Mouse (Mus musculus): ENCODE measurements at regions not wholly inside any gene's neighbourhood (a gene's known extent, or its start where the extent isn't known, plus 50 kb on each side); places are given as distances from the start of the nearest gene placed in this dataset.

GRCm38 (mm10) chr3:50851083-50851637 is 373.1 kb upstream of the Noct start:
- no peak for DNase-seq (ENCODE audit: low read depth, low spot score)
- Histone ChIP-seq H3K9me3 (ENCODE audit: control insufficient read depth, insufficient read depth, low read depth, low read length) (no peaks in the 10 kb centered on the region), H3K9ac (ENCODE audit: insufficient read depth, low read depth, low read length, poor library complexity, severe bottlenecking) (no peak overlapping the region), H3K36me3 (ENCODE audit: control insufficient read depth, insufficient read depth, low read length, poor library complexity, severe bottlenecking) (no peaks in the 10 kb centered on the region), H3K4me1 (ENCODE audit: control insufficient read depth in 2 of 2, insufficient read depth in 2 of 2, low read length in 2 of 2, poor library complexity in 1 of 2) (no peaks in the 10 kb centered on the region), H3K27ac (ENCODE audit: insufficient read depth, low read depth, low read length, poor library complexity, severe bottlenecking) (no peak overlapping the region), H3K4me3 (ENCODE audit: insufficient read depth in 1 of 2, low read depth in 1 of 2, low read length in 2 of 2, poor library complexity in 1 of 2, severe bottlenecking in 1 of 2) (no peak overlapping the region)
- TF ChIP-seq ZNF384 (IDR thresholded peaks at IDR 0.05; ENCODE audit: low read depth, low read length) = no peak
- TF ChIP-seq HCFC1 (IDR thresholded peaks at IDR 0.05; ENCODE audit: borderline replicate concordance, insufficient read depth, low read length) = no peak
- no peak for TF ChIP-seq ZC3H11A (IDR thresholded peaks at IDR 0.05; ENCODE audit: borderline replicate concordance, low read depth, low read length)
- no peak for TF ChIP-seq CHD2 (IDR thresholded peaks at IDR 0.05; ENCODE audit: low read depth, low read length)
- TF ChIP-seq MAFK (IDR thresholded peaks at IDR 0.05; ENCODE audit: insufficient read depth, low read depth, low read length) = no peak
- in situ Hi-C loops (cut with MboI; ENCODE audit: low sequenced_read_pairs in 2 of 2, unreplicated experiment in 2 of 2) = no loop called here

GRCm38 (mm10) chr3:50867105-50867504 is 357.1 kb upstream of the Noct start:
- no peaks in the 10 kb centered on the region for H3K36me3 ChIP-seq (ENCODE audit: control insufficient read depth, insufficient read depth, low read length, poor library complexity, severe bottlenecking)
- no peak overlapping the region for H3K4me3 ChIP-seq (ENCODE audit: insufficient read depth in 1 of 2, low read depth in 1 of 2, low read length in 2 of 2, poor library complexity in 1 of 2, severe bottlenecking in 1 of 2)
- no peak overlapping the region for H3K27ac ChIP-seq (ENCODE audit: insufficient read depth, low read depth, low read length, poor library complexity, severe bottlenecking)
- H3K4me1 ChIP-seq (ENCODE audit: control insufficient read depth in 2 of 2, insufficient read depth in 2 of 2, low read length in 2 of 2, poor library complexity in 1 of 2) = no peaks in the 10 kb centered on the region
- TF ChIP-seq CHD2 (IDR thresholded peaks at IDR 0.05; ENCODE audit: low read depth, low read length) = no peak
- no peak for TF ChIP-seq HCFC1 (IDR thresholded peaks at IDR 0.05; ENCODE audit: borderline replicate concordance, insufficient read depth, low read length)
- no peak for TF ChIP-seq ZNF384 (IDR thresholded peaks at IDR 0.05; ENCODE audit: low read depth, low read length)
- TF ChIP-seq ZC3H11A (IDR thresholded peaks at IDR 0.05; ENCODE audit: borderline replicate concordance, low read depth, low read length) = no peak
- no peak for TF ChIP-seq MAFK (IDR thresholded peaks at IDR 0.05; ENCODE audit: insufficient read depth, low read depth, low read length)
- H3K9ac ChIP-seq (ENCODE audit: insufficient read depth, low read depth, low read length, poor library complexity, severe bottlenecking) = no peak overlapping the region
- no peak for DNase-seq (ENCODE audit: low read depth, low spot score)
- in situ Hi-C loops (cut with MboI; ENCODE audit: low sequenced_read_pairs in 2 of 2, unreplicated experiment in 2 of 2) = no loop called here
- H3K9me3 ChIP-seq (ENCODE audit: control insufficient read depth, insufficient read depth, low read depth, low read length) = no peaks in the 10 kb centered on the region

GRCm38 (mm10) chr3:50869211-50869610 is 355.0 kb upstream of the Noct start:
- no peak overlapping the region for H3K9ac ChIP-seq (ENCODE audit: insufficient read depth, low read depth, low read length, poor library complexity, severe bottlenecking)
- no peak for DNase-seq (ENCODE audit: low read depth, low spot score)
- no peaks in the 10 kb centered on the region for H3K9me3 ChIP-seq (ENCODE audit: control insufficient read depth, insufficient read depth, low read depth, low read length)
- no peaks in the 10 kb centered on the region for H3K4me1 ChIP-seq (ENCODE audit: control insufficient read depth in 2 of 2, insufficient read depth in 2 of 2, low read length in 2 of 2, poor library complexity in 1 of 2)
- H3K4me3 ChIP-seq (ENCODE audit: insufficient read depth in 1 of 2, low read depth in 1 of 2, low read length in 2 of 2, poor library complexity in 1 of 2, severe bottlenecking in 1 of 2) = no peak overlapping the region
- in situ Hi-C loops (cut with MboI; ENCODE audit: low sequenced_read_pairs in 2 of 2, unreplicated experiment in 2 of 2) = no loop called here
- no peak overlapping the region for H3K27ac ChIP-seq (ENCODE audit: insufficient read depth, low read depth, low read length, poor library complexity, severe bottlenecking)
- TF ChIP-seq CHD2 (IDR thresholded peaks at IDR 0.05; ENCODE audit: low read depth, low read length) = no peak
- TF ChIP-seq ZC3H11A (IDR thresholded peaks at IDR 0.05; ENCODE audit: borderline replicate concordance, low read depth, low read length) = no peak
- TF ChIP-seq ZNF384 (IDR thresholded peaks at IDR 0.05; ENCODE audit: low read depth, low read length) = no peak
- no peak for TF ChIP-seq HCFC1 (IDR thresholded peaks at IDR 0.05; ENCODE audit: borderline replicate concordance, insufficient read depth, low read length)
- TF ChIP-seq MAFK (IDR thresholded peaks at IDR 0.05; ENCODE audit: insufficient read depth, low read depth, low read length) = no peak
- H3K36me3 ChIP-seq (ENCODE audit: control insufficient read depth, insufficient read depth, low read length, poor library complexity, severe bottlenecking) = no peaks in the 10 kb centered on the region

- Histone ChIP-seq H3K9me3 (ENCODE audit: control insufficient read depth, insufficient read depth, low read depth, low read length) (no peaks in the 10 kb centered on the region), H3K9ac (ENCODE audit: insufficient read depth, low read depth, low read length, poor library complexity, severe bottlenecking) (no peak overlapping the region), H3K4me3 (ENCODE audit: insufficient read depth in 1 of 2, low read depth in 1 of 2, low read length in 2 of 2, poor library complexity in 1 of 2, severe bottlenecking in 1 of 2) (no peak overlapping the region), H3K4me1 (ENCODE audit: control insufficient read depth in 2 of 2, insufficient read depth in 2 of 2, low read length in 2 of 2, poor library complexity in 1 of 2) (peaks cover 0 to 10% of the 10 kb centered on the region in 2 experiments; a peak in 2 of 4 replicates), H3K36me3 (ENCODE audit: control insufficient read depth, insufficient read depth, low read length, poor library complexity, severe bottlenecking) (no peaks in the 10 kb centered on the region), H3K27ac (ENCODE audit: insufficient read depth, low read depth, low read length, poor library complexity, severe bottlenecking) (no peak overlapping the region)
- in situ Hi-C loops (cut with MboI; ENCODE audit: low sequenced_read_pairs in 2 of 2, unreplicated experiment in 2 of 2) = no loop called here
- TF ChIP-seq HCFC1 (IDR thresholded peaks at IDR 0.05; ENCODE audit: borderline replicate concordance, insufficient read depth, low read length) (no peak), MAFK (IDR thresholded peaks at IDR 0.05; ENCODE audit: insufficient read depth, low read depth, low read length) (no peak), CHD2 (IDR thresholded peaks at IDR 0.05; ENCODE audit: low read depth, low read length) (no peak), ZC3H11A (IDR thresholded peaks at IDR 0.05; ENCODE audit: borderline replicate concordance, low read depth, low read length) (no peak), ZNF384 (IDR thresholded peaks at IDR 0.05; ENCODE audit: low read depth, low read length) (no peak)
- no peak for DNase-seq (ENCODE audit: low read depth, low spot score)
Observed at GRCm38 (mm10) chr3:50879050-50879449, 345.2 kb upstream of the Noct start.

Measured in ES-E14 (cell line).